Mouse (Mus musculus) gastrocnemius, adult 2 months (tissue): ENCODE data around the gene 1700020N01Rik. TPM values are rescaled to one million over a fixed set of nuclear protein-coding genes. Genes with fewer than 3 reads are reported as not detected.

Source experiments
- DNase-seq: peaks from one replicate; pipeline ENCODE4 v3.0.0; 2022
- H3K27ac ChIP-seq: fragments of 200-600 bp; 2 replicates; pipeline ENCODE4 v1.8.1; 2022; ENCODE audit warnings: mild to moderate bottlenecking
- H3K4me3 ChIP-seq: fragments of 200-600 bp; 2 replicates; pipeline ENCODE4 v1.8.1; 2022; ENCODE audit warnings: mild to moderate bottlenecking, moderate library complexity
- CTCF ChIP-seq: fragments of 200-600 bp; IDR thresholded peaks from 2 replicates; pipeline ENCODE4 v1.8.1; 2022; ENCODE audit warnings: antibody characterized with exemption, mild to moderate bottlenecking, moderate library complexity
- intact Hi-C: fragments of 180-260 bp; cut with DNase I; formaldehyde crosslinking; loops from one replicate; pipeline ENCODE4 v1.15.1; 2025
- total RNA-seq, 2 experiments: library from RNA; stranded (reverse); gene quantifications; 2 replicates each; pipeline ENCODE4 v1.2.3; 2021

1700020N01Rik gene
- total RNA-seq, 2 experiments from 2014 or later: not detected

GRCm38 (mm10) chr10:21566074-21566473 is 26.9 kb upstream of the 1700020N01Rik start:
- TF ChIP-seq CTCF: no peak
- no peak for DNase-seq
- no peak overlapping the region for H3K27ac ChIP-seq

GRCm38 (mm10) chr10:21571615-21572014 is 21.3 kb upstream of the 1700020N01Rik start:
- TF ChIP-seq CTCF: no peak
- intact Hi-C loops: no loop called here
- H3K27ac ChIP-seq: no peak overlapping the region
- no peak overlapping the region for H3K4me3 ChIP-seq
- DNase-seq: no peak

More at GRCm38 (mm10) chr10:21566074-21566473, 26.9 kb upstream of the 1700020N01Rik start:
- H3K4me3 ChIP-seq: no peak overlapping the region
- intact Hi-C loops: no loop called here

GRCm38 (mm10) chr10:21573713-21574112 is 19.2 kb upstream of the 1700020N01Rik start:
- no peak overlapping the region for H3K4me3 ChIP-seq
- intact Hi-C loops: no loop called here
- TF ChIP-seq CTCF: no peak
- no peak for DNase-seq
- H3K27ac ChIP-seq: 0 out of 2 replicates have a peak overlapping the region, but pooled peaks have one; percentile 9

GRCm38 (mm10) chr10:21575806-21576378 is 17.1 kb upstream of the 1700020N01Rik start:
- no peak for TF ChIP-seq CTCF
- Histone ChIP-seq H3K4me3 (no peak overlapping the region), H3K27ac (no peak overlapping the region)
- DNase-seq: no peak
- intact Hi-C loops: no loop called here

- H3K4me3 ChIP-seq: no peak overlapping the region
- DNase-seq: no peak
- intact Hi-C loops: no loop called here
- no peak for TF ChIP-seq CTCF
- no peak overlapping the region for H3K27ac ChIP-seq
These were observed 15.1 kb upstream of the 1700020N01Rik start for GRCm38 (mm10) chr10:21577798-21578197.

GRCm38 (mm10) chr10:21581546-21581945 is 11.4 kb upstream of the 1700020N01Rik start:
- intact Hi-C loops: no loop called here
- TF ChIP-seq CTCF: no peak

GRCm38 (mm10) chr10:21587041-21587440 is 5.9 kb upstream of the 1700020N01Rik start:
- TF ChIP-seq CTCF: no peak
- DNase-seq: no peak
- Histone ChIP-seq H3K27ac (no peak overlapping the region), H3K4me3 (no peak overlapping the region)
- intact Hi-C loops: no loop called here

More at GRCm38 (mm10) chr10:21581546-21581945, 11.4 kb upstream of the 1700020N01Rik start:
- Histone ChIP-seq H3K4me3 (no peak overlapping the region), H3K27ac (no peak overlapping the region)
- DNase-seq: no peak

GRCm38 (mm10) chr10:21588007-21588852 is 4.7 kb upstream of the 1700020N01Rik start:
- no peak for DNase-seq
- H3K4me3 ChIP-seq: no peak overlapping the region
- no peak overlapping the region for H3K27ac ChIP-seq
- intact Hi-C loops: no loop called here
- TF ChIP-seq CTCF: no peak

GRCm38 (mm10) chr10:21600931-21601330 is 8.0 kb downstream of the 1700020N01Rik start:
- intact Hi-C loops: loop anchor here (2.0 to 10.0 kb wide), 3 partner anchors 61 to 392 kb away; no protein-coding TSS in a partner anchor
- peak overlapping the region; percentile 24; the same call in 1 of the 2 replicates for H3K27ac ChIP-seq
- no peak overlapping the region for H3K4me3 ChIP-seq
- peak; percentile 95 for TF ChIP-seq CTCF
- DNase-seq: peak; percentile 66

GRCm38 (mm10) chr10:21604476-21604875 is 11.5 kb downstream of the 1700020N01Rik start:
- intact Hi-C loops: loop anchor here (5.0 to 10.0 kb wide), 2 partner anchors 58 to 140 kb away; no protein-coding TSS in a partner anchor
- peak overlapping the region; percentile 73; the same call in 1 of the 2 replicates for H3K27ac ChIP-seq
- H3K4me3 ChIP-seq: no peak overlapping the region
- TF ChIP-seq CTCF: no peak
- no peak for DNase-seq

GRCm38 (mm10) chr10:21605011-21605571 is 12.1 kb downstream of the 1700020N01Rik start:
- DNase-seq: peak; percentile 74
- H3K4me3 ChIP-seq: no peak overlapping the region
- peak overlapping the region; percentile 73 for H3K27ac ChIP-seq
- intact Hi-C loops: loop anchor here (10.0 kb wide), 1 partner anchor 140 kb away; no protein-coding TSS in a partner anchor
- no peak for TF ChIP-seq CTCF

GRCm38 (mm10) chr10:21605601-21606000 is 12.7 kb downstream of the 1700020N01Rik start:
- Histone ChIP-seq H3K27ac (peak overlapping the region; percentile 73), H3K4me3 (no peak overlapping the region)
- no peak for DNase-seq
- intact Hi-C loops: loop anchor here (10.0 kb wide), 1 partner anchor 141 kb away; no protein-coding TSS in a partner anchor
- TF ChIP-seq CTCF: no peak
